24 mouse cellular contexts compared by ENCODE assay signal in genomic region chr5:149658022-149658421, GRCm38 (mm10).
"Had no signal": no experiment of that assay in that cellular context is flagged by ENCODE, and none has a peak within 500 bp of the region (broad histone marks: within the 10 kb centered on the region; RNA-seq: fewer than 3 reads in every experiment).

No protein-coding gene starts in this region.

- DNase-seq: kidney, adult 11 months; kidney, adult 8-10 months; kidney, postnatal 14 days; kidney, postnatal 4 days; layer of hippocampus, postnatal 36 days; liver, embryonic 13.5 days; liver, postnatal 0 days; lung, embryonic 14.5 days; right cerebral cortex, adult 18-20 months; right cerebral cortex, postnatal 14 days; right cerebral cortex, postnatal 4 days; thymus, adult 2 months; thymus, postnatal 14 days; thymus, postnatal 4 days had no signal

- H3K4me1 ChIP-seq: limb, embryonic 13.5 days; liver, embryonic 13.5 days; neural tube, embryonic 12.5 days; neural tube, embryonic 15.5 days had no signal

- H3K4me2 ChIP-seq: limb, embryonic 13.5 days; liver, embryonic 13.5 days; lung, embryonic 14.5 days; midbrain, embryonic 13.5 days; neural tube, embryonic 12.5 days; neural tube, embryonic 15.5 days had no signal

- H3K9ac ChIP-seq: limb, embryonic 13.5 days; liver, embryonic 13.5 days; liver, postnatal 0 days; lung, embryonic 14.5 days; midbrain, embryonic 13.5 days; neural tube, embryonic 12.5 days; neural tube, embryonic 15.5 days had no signal

- H3K27ac ChIP-seq: limb, embryonic 10.5 days; limb, embryonic 13.5 days; liver, embryonic 13.5 days; macrophage; midbrain, embryonic 10.5 days; midbrain, embryonic 13.5 days; neural tube, embryonic 12.5 days; neural tube, embryonic 15.5 days; stomach, postnatal 0 days had no signal

- H3K4me3 ChIP-seq: limb, embryonic 10.5 days; limb, embryonic 13.5 days; liver, embryonic 13.5 days; midbrain, embryonic 10.5 days; midbrain, embryonic 13.5 days; neural tube, embryonic 12.5 days; neural tube, embryonic 15.5 days had no signal

- H3K27me3 ChIP-seq: limb, embryonic 13.5 days; liver, embryonic 13.5 days; midbrain, embryonic 13.5 days; neural tube, embryonic 12.5 days; neural tube, embryonic 15.5 days had no signal

- ATAC-seq: inflammation-experienced regulatory T-cells, adult 6 months; liver, postnatal 0 days; lung, postnatal 0 days; midbrain, embryonic 13.5 days had no signal

- H3K9me3 ChIP-seq: limb, embryonic 10.5 days; neural tube, embryonic 15.5 days had no signal

- H3K36me3 ChIP-seq: limb, embryonic 10.5 days; limb, embryonic 13.5 days; liver, embryonic 13.5 days; midbrain, embryonic 10.5 days; midbrain, embryonic 13.5 days; neural tube, embryonic 12.5 days; neural tube, embryonic 15.5 days had no signal
